Mouse (Mus musculus): ENCODE results near the gene Cd300e.
"Not testable (repeated sequence)": the region's sequence is repeated elsewhere in the genome, so short reads cannot be mapped to it uniquely, and the experiment has no call there.

Cd300e gene

GRCm38 (mm10) chr11:115083376-115084139, 21.6 kb upstream of the Cd300e start:
- CTCF ChIA-PET, result interaction anchor here (0.9 to 1.5 kb wide), 4 partner anchors 8 to 98 kb away, joined by 3 to 5 read pairs (median 4); partner anchors contain the start of gene Rab37

DNA sequence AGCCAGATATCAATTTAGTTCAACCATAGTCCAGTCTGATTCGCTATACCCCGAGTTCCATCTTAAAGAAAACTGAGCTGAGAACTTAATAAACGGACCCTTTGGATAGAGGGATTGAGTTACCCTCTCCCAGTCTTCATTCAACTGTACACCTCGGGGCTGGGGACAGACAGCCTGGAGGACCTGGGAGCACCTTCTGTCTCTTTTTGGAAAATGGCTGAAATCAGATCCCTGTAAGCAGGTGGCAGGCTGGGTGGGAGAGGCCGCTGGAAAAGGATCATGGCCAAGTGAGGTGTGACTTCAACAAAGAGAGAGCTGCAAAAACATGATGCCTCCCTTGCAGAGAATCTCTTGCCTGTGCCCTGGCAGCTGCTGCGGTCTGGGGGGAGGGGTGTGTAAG, 20.2 kb upstream of the Cd300e start:
- CTCF ChIA-PET, result interaction anchor here (1.2 kb wide), 1 partner anchor 9 kb away, joined by 3 read pairs; the partner anchor contains the start of gene Rab37

GRCm38 (mm10) chr11:115081373-115081772, 19.4 kb upstream of the Cd300e start:
- CTCF ChIA-PET, result interaction anchor here (0.7 to 1.4 kb wide), 3 partner anchors 11 to 103 kb away, joined by 3 to 7 read pairs (median 3); no protein-coding TSS in a partner anchor

DNA sequence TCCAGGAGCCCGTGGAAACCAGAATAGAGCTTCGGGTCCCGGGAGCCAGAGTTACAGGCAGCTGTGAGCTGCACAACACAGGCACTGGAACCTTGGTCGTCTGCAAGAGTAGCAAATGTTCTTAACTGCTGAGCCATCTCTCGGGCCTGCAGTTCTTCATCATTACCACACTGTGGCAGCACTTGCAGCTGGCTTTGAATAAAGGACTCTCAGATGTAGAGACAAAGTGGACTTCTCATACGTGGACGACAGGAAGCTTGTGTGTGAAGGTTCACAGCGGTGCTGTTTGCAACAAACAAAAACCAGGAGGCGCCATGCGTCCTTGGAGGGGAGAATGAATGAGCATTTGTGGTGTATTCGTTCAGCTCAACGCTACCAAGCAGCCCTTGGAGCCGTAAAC, 18.9 kb upstream of the Cd300e start:
- CTCF ChIA-PET, result interaction anchor here (0.7 to 1.4 kb wide), 3 partner anchors 12 to 103 kb away, joined by 3 to 7 read pairs (median 3); no protein-coding TSS in a partner anchor

GRCm38 (mm10) chr11:115078680-115079079, 16.7 kb upstream of the Cd300e start:
- CTCF ChIA-PET, result no interaction called here

- CTCF ChIA-PET, result interaction anchor here (0.6 kb wide), 1 partner anchor 78 kb away, joined by 7 read pairs; no protein-coding TSS in a partner anchor
Observed at GRCm38 (mm10) chr11:115077436-115077835, 15.5 kb upstream of the Cd300e start.

DNA sequence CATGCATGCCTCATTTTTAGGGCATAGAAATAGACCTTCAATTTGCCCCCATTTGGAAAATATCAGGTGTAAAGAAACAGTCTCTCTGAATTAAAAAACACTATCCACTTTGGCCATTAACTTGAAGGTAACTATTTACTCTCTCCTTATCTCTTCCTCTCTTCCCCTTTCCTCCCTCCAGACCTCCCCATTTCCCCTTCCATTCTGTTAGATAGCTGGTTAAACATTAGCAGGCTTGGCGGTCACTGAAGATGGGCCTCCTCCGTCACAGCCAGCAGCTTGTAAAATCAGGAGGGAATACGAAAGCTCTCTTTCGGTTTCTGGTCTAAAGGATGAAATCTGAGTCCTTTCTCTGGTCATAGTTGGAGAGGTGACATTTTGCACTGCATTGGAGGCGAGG, 13.9 kb upstream of the Cd300e start:
- CTCF ChIA-PET, result no interaction called here

- CTCF ChIA-PET, result no interaction called here
Observed at GRCm38 (mm10) chr11:115075407-115075806, 13.4 kb upstream of the Cd300e start.

DNA sequence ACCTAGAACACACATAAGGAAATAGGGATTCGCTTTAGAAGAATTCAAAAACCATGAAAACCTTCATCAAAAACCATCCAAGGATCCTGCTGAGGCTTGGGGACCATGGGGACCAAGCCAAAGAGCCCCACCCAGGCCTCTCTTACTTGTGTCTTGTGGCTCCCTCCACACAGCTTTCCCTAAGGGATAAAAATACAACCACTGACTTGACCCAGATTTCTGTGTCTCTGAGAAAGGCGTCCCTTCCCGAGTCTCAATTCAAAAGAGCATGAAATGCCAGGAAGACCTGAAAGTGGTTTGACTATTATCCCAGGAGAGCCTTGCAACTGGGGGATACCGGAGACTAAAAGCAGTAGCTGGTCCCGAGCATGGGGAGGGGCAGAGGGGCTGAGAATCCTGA, 11.0 kb upstream of the Cd300e start:
- CTCF ChIA-PET, result interaction anchor here (0.7 kb wide), 1 partner anchor 31 kb away, joined by 7 read pairs; no protein-coding TSS in a partner anchor

GRCm38 (mm10) chr11:115071631-115072294, 9.8 kb upstream of the Cd300e start:
- CTCF ChIA-PET, result no interaction called here

DNA sequence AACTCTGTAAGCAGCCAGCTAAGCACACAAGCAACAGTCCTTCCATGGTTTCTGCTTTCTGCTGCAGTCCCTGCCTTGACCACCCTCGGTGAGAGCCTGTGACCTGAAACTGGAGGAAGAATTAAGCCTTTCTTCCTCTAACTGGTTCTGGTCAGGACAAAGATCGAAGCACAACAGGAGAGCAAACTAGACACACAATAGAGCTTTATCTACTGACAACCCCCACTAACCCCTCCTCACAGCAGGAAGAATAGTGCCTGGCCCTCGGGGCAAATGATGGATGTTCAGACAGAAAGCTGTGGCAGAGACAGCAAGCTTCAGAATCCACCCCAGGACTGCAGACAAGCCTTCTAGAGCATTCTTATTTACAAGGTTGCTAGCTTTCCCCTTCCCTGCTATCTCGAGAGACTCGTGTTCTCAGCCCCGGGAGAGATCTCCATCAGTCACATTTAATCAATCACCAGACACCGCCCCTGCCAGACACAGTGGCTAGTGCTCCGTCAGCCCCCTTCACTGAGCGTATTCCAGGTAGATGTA, 9.1 kb upstream of the Cd300e start:
- CTCF ChIA-PET, result no interaction called here

DNA sequence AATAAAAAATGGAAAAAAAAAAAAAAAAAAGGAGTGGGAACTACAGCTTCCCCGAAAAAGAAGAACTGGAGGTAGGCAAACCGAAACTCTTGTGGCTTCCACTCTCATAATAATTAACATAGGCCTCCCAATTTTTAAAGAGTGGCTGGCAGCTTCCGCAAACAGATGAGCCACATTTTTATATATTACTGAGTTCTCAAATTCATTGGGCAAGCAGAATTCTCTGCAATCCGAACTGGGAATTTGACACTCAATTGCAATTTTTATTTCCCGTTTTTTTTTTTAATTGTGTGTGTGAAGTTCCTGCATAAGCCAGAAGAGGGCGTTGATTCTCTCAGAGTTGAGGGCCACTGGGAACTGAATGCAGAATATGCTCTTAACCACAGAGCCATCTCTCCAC, 4.8 kb upstream of the Cd300e start:
- CTCF ChIA-PET, result interaction anchor here (0.7 kb wide), 1 partner anchor 105 kb away, joined by 6 read pairs; no protein-coding TSS in a partner anchor

GRCm38 (mm10) chr11:115059797-115060196, 2.2 kb downstream of the Cd300e start:
- CTCF ChIA-PET, result interaction anchor here (0.6 kb wide), 1 partner anchor 58 kb away, joined by 4 read pairs; the partner anchor contains the start of gene Cd300c2

GRCm38 (mm10) chr11:115058701-115059100, 3.3 kb downstream of the Cd300e start:
- CTCF ChIA-PET, result no interaction called here

- CTCF ChIA-PET, result no interaction called here
Observed at GRCm38 (mm10) chr11:115054537-115054936, 7.4 kb downstream of the Cd300e start.

GRCm38 (mm10) chr11:115052991-115053390, 9.0 kb downstream of the Cd300e start:
- CTCF ChIA-PET, result interaction anchor here (0.7 kb wide), 1 partner anchor 239 kb away, joined by 17 read pairs; no protein-coding TSS in a partner anchor

DNA sequence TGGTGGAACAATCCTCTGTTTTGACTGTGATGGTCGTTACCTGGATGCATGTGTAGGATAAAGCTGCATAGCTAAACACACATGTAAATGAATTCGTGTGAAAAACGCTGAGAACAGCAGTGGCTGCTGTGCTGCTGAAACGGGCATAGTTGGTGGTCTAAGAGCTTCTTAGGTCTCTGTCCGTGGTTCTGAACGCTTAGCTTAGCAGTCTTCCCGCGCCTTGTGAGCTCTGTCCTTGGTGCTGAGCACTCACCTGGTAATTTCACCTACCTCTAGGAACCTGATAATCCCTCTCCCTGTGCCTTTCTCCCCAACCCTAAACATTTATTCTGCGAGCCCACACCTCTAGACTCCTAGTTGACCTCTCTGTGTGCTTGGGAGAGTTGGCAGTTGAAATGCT, 9.8 kb downstream of the Cd300e start:
- CTCF ChIA-PET, result no interaction called here

- CTCF ChIA-PET, result interaction anchor here (0.6 to 0.7 kb wide), 4 partner anchors 16 to 346 kb away, joined by 4 to 11 read pairs (median 8); no protein-coding TSS in a partner anchor
Observed at GRCm38 (mm10) chr11:115049282-115049895, 12.6 kb downstream of the Cd300e start.

GRCm38 (mm10) chr11:115048259-115048658, 13.7 kb downstream of the Cd300e start, which contains the start of gene Cd300ld3:
Cd300ld3 (minus strand) TSS chr11:115048409.
- CTCF ChIA-PET, result no interaction called here

DNA sequence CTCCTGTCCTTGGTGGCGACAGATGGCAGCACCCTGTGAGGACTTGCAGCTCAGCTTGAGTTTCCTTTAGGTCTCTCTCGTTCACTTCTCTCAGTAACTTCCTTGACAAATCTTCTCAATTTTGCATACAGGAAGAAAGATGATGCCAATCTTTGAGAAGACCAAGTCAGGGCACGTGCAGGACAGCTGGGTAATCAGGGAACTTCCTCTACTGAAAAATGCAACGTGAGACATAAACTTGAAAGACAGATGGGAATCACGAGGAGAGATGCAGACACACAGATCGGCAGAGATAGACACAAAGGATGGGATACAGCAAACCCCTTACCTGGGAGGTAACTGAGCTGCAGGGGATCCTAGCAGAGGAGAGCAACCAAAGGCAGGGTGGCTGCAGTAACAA, 24.3 kb downstream of the Cd300e start, which contains the start of gene Cd300ld5:
Cd300ld5 (minus strand) TSS at position 101 of the 400 bp plus-strand sequence.
- CTCF ChIA-PET, result not testable (repeated sequence)

DNA sequence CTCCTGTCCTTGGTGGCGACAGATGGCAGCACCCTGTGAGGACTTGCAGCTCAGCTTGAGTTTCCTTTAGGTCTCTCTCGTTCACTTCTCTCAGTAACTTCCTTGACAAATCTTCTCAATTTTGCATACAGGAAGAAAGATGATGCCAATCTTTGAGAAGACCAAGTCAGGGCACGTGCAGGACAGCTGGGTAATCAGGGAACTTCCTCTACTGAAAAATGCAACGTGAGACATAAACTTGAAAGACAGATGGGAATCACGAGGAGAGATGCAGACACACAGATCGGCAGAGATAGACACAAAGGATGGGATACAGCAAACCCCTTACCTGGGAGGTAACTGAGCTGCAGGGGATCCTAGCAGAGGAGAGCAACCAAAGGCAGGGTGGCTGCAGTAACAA, 35.1 kb downstream of the Cd300e start, which contains the start of gene Cd300ld4:
Cd300ld4 (minus strand) TSS at position 101 of the 400 bp plus-strand sequence.
- CTCF ChIA-PET, result not testable (repeated sequence)

Data from spleen, embryonic (tissue).